Mouse (Mus musculus): ENCODE results near the gene Snx18.

The Snx18 gene

DNA sequence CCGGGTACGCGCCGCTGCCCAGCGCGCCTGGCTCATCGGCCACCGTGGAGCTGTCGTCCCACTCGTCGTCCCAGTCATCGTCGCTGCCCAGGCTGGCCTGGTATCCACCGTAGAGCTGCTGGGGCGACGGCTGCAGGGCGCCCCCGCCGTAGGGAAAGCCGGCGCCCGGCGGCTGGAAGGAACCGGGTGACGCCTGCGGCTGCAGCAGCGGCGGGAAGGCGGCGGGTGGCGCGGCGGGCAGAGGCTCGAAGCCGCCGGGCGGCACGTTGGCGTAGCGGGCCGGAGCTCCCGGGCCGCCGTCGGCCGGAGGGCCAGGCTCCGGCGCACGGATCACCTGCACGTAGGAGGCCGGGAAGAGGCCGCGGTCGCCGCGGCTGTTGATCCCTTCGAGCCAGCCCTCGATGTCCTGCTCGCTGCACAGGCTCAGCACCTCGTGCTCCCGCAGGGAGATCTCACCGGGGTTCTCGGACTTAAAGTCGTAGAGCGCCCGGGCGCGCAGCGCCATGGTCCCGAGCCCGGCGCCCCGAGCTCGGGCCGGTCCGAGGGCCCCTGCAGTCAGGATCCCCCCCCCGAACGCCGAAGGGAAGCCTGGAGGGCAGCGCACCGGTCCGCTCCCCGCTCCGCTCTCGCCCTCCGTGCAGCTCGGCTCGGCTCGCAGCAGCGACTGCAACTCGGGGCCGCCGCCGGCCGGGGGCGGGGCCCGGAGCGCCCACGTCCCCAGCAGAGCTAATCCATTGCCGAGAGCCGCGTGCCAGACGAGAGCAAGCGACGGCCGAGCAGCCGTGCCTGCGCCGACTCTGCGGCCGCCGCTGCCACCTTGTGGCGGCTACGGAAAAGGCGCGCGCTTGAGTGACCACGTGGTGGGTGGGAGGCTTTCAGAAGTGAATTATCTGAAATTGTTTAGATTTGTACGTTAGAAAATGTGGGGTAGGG is at the start of gene Snx18:
TSS of gene Snx18 (minus strand) at position 674 of the 933 bp plus-strand sequence.
- peak; percentile 69 for DNase-seq (ENCODE audit: low spot score)

DNA sequence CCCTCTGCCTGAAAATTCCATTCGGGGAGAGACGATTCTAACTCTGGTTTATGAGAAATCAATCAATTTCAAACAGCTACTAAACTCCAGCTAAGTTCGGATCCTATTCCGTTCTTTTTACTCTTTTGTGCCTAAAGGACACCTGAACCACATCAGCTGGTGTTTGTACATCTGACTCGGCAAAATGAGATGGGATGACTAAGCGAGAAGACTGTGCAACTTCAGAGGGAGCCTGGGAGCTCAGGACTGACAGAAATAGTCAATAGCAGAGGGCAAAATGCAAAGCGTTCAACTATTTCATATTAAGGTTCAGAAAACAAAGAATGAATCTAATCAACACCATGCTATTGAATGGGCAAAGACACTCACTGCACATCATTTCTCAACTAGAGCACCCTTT is 45.5 kb upstream of the Snx18 start:
- no peak for DNase-seq (ENCODE audit: low spot score)

GRCm38 (mm10) chr13:113663151-113663779 is 44.9 kb upstream of the Snx18 start, which contains the start of gene Hspb3:
Gene Hspb3, minus strand, starts transcription at chr13:113663676.
- DNase-seq (ENCODE audit: low spot score) = no peak

- no peak for DNase-seq (ENCODE audit: low spot score)
Observed at GRCm38 (mm10) chr13:113661826-113662271, 43.5 kb upstream of the Snx18 start.

DNA sequence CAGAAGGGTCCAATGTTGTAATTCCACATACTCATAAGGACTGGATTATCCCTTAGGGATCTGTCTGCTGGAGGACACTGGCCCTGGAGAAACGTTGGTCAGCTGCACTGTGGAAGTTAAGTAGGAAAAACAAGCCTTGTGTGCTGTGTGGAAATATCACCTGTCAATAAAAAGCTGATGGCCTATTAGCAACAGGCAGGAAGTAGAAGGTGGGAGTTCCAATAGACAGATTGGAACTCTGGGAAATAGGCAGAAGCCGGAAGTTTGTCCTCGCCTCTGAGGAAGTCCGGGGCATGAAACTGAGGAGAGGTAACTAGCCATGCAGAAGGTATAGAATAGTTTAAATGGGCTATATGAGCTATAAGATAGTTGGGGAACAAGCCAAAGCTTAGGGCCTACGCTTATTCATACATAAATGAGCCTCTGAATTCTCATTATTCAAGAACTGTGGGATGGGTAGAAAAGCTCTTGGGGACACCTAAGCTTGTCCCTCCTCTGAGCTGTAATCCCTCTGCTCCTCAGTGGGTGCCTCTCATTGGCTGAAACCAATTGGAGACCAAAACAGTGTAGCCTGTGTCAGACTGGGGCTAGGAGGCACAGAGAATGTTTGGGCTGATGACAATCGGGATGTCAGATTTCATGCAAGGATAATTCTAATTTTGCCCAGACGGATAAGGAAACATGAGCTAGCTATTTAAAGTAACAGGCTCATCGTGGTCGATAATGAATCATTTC is 42.4 kb upstream of the Snx18 start:
- no peak for DNase-seq (ENCODE audit: low spot score)

DNA sequence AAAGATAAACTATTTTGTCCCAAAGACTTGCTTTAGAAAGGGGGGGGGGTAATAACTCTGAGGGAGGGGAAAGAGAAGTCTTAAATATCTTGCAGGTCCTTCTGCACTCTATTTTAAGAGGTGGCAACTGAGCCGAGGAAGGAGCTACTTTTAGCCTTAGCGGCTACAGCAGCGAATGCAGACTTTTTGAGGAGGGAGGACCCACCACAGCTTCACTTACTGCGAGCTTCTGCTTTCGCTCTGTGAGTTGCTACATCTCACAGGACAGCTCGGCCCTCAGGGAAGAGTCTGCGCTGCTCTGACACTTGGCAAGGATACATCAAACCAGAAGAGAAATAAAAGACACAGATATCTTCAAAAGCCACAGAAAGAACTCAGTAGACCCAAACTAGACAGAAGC is 38.8 kb upstream of the Snx18 start:
- no peak for DNase-seq (ENCODE audit: low spot score)

DNA sequence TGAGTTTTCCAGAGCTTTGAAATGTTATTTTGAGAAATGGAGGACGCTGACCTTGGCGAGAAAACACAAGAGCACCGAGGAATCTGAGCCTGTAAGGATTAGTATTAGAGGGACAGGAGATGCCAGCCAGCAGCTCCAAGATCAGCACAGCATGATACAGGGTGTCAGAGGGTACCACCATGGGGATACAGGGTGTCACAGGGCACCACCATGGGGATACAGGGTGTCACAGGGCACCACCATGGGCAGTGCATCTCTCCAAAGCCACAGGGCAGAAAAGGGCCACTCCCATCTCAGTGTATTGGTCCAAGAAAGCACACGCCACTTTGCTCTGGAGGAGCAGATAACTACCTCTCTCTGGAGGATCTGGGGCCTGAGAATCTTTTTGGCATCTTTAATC is 38.3 kb upstream of the Snx18 start:
- no peak for DNase-seq (ENCODE audit: low spot score)

GRCm38 (mm10) chr13:113655511-113655910 is 37.1 kb upstream of the Snx18 start:
- DNase-seq (ENCODE audit: low spot score) = no peak

GRCm38 (mm10) chr13:113640944-113641597 is 22.7 kb upstream of the Snx18 start:
- no peak for DNase-seq (ENCODE audit: low spot score)

- no peak for DNase-seq (ENCODE audit: low spot score)
Observed at GRCm38 (mm10) chr13:113638914-113639313, 20.6 kb upstream of the Snx18 start.

- no peak for DNase-seq (ENCODE audit: low spot score)
Observed at GRCm38 (mm10) chr13:113635799-113636222, 17.4 kb upstream of the Snx18 start.

GRCm38 (mm10) chr13:113634732-113635481 is 16.5 kb upstream of the Snx18 start:
- no peak for DNase-seq (ENCODE audit: low spot score)

DNA sequence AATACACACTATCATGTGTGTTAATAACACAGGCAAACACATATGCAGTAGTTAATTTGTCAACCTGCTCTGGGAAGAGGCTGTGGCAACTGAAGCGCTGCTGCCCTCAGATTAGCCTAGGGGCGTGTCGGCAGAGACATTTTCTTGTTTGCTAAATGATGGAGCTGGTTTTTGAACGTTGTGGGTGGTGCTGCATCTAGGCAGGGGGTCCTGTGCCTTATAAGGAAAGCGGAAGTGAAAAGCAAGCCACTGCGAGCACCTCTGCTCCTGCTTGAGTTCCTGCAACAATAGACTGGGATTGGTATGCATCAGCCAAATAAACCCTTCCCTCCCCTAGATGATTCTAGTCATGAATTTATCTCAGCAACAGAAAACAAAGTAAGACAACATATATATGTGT is 14.1 kb upstream of the Snx18 start:
- no peak for DNase-seq (ENCODE audit: low spot score)

DNA sequence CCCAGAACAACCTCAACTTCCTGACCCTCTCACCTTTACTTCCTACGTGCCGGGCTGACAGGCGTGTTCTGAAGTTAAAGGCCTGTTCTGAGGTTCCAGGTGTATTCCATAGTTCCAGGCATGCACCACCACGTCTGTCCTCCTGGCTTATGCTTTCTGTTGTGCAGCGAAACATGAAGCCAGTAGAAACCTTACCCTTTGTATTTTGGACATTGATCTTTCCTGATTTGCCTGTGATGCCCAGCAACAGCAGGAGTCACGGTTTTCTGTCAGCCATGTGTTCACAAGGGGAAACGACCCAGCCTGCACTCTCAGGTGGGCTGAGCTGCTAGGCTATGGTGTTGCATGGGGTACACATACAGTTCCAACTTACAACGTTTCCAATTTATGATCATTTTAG is 9.2 kb upstream of the Snx18 start:
- no peak for DNase-seq (ENCODE audit: low spot score)

GRCm38 (mm10) chr13:113622865-113623255 is 4.5 kb upstream of the Snx18 start:
- DNase-seq (ENCODE audit: low spot score) = no peak

DNA sequence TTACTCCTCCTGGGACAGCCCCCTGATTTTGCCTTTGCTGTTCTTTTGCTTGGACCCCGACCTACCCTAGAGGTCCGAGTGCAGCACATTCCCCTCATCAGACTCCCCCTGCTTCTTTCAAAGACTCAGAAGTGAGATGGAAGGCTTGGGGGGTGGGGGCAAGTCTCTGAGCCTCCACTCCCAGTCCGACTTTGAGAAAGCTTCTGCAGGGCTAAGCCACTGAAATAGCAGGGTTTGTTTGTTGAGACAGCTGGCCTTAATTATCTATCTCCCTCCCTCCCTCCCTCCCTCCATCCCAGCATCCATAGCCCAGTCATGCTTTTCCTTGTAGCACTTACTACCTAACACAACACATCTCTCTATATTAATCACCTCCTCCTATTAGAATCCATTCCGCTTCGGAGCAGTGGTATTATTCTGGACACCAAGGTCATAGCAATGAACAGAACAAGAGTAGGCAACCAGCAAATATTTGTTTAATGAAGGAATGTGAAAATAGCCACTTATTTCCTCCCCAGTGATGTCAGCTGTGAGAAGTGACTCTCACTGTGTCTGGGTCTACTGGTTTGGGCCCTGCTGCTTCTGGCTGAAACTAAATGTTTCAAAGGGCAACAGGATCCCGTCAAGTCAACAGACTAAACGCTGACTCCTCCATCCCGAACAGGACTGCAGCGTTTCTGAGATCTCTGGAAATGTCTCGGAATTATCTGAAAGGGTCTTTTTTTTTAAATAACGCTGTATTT is 3.9 kb upstream of the Snx18 start:
- no peak for DNase-seq (ENCODE audit: low spot score)

DNA sequence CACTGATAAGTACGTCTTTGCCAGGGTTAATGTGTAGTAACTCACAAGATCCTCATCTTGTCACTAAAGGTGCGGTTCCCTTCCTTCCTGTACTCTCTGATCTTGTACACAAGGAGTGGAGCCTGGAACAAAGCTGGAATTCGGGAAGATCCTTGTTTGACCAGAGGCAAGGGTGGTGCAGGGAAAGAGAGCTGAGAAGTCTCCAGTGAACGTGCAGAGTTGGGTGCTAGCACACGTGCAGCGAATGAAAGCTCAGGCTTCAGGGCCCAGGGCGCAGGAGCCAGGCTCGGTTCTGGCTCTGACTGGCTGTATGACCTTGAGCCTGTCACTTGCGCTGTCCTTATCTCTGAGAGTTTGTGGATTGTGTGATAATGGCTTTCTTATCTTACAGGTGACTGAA is 639 bp upstream of the Snx18 start:
- DNase-seq (ENCODE audit: low spot score) = no peak

- DNase-seq (ENCODE audit: low spot score) = no peak
Observed at GRCm38 (mm10) chr13:113617338-113617890, 950 bp downstream of the Snx18 start.

DNA sequence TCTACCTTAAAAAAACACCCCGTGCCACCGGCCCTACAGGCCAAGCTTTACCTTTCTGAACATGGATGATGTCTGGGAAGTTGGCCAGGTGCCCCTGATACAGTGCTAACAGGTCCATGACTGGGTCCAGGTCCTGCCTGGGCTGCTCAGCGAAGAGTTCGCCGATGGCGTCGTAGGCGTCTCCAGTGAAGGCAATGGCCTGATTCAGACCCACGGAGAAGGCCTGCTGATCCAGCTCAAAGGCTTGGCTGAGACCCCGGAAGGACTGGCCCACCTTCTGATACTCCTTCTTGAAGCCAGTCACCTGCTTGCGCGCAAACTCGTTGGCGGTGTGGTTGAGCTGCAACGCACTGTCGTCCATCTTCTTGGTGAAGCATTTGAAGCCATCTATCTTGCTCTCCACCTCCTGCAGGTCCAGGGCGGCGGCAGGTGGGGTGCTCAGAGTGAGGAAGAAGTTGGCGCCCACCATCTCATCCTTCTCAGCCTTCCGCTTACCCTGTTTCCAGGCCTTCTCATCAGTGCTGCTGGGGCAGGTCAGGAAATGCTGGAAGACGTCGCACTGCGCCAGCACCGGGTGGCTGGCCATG is 1.5 kb downstream of the Snx18 start:
- DNase-seq (ENCODE audit: low spot score) = no peak

Measured in layer of hippocampus, adult 9-10 months (tissue).